Mouse (Mus musculus) lung, adult 2 months (tissue): ENCODE measurements around the gene Birc3.

ENCODE experiments used
- CTCF ChIP-seq: fragments of 200-500 bp; IDR thresholded peaks from 2 replicates; pipeline ENCODE4 v1.5.1; 2011; ENCODE audit warnings: mild to moderate bottlenecking, low read length, control low read depth; ENCODE audit not compliant: insufficient read depth
- POLR2A ChIP-seq: fragments of 200-500 bp; IDR thresholded peaks from 2 replicates; pipeline ENCODE4 v1.6.1; 2011; ENCODE audit warnings: low read depth, mild to moderate bottlenecking, control low read depth, low read length, borderline replicate concordance; ENCODE audit errors: extremely low read depth

GRCm38 (mm10) chr9:7907351-7907985 lies 34.5 kb upstream of the Birc3 start:
- TF ChIP-seq CTCF, result no peak
- TF ChIP-seq POLR2A, result no peak
